Mouse (Mus musculus): ENCODE data around the gene Cacna1c.
"Not testable (repeated sequence)": the region's sequence is repeated elsewhere in the genome, so short reads cannot be mapped to it uniquely, and the experiment has no call there.

Cacna1c gene

GRCm38 (mm10) chr6:118595681-118596055 lies 600.5 kb downstream of the Cacna1c start:
- no peak for DNase-seq (ENCODE audit: low spot score in 2 of 2)

GRCm38 (mm10) chr6:118594833-118595680 lies 601.2 kb downstream of the Cacna1c start:
- DNase-seq (ENCODE audit: low spot score in 2 of 2): no peak

DNA sequence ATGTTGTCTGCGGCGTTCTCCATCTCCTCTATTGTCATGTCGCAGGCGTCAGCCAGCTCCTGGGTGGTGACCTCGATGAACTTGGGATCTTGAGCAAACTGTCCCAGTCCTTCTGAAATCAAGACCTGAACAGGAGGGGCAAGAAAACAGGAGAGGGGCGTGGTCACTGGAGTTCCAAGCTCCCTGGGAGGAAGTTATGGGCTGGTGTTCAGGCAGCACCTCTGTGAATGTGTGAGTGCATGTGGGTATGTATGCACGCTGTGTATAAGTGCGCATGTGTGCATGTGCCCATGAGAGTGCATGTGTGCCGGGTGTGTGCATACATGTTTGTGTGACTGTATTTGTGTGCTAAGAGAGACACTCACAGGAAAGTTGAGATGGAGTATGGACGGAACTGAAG lies 602.1 kb downstream of the Cacna1c start:
- DNase-seq (ENCODE audit: low spot score in 2 of 2): no peak

GRCm38 (mm10) chr6:118593377-118594061 lies 602.7 kb downstream of the Cacna1c start:
- no peak for DNase-seq (ENCODE audit: low spot score in 2 of 2)

- DNase-seq (ENCODE audit: low spot score in 2 of 2): no peak
Observed at GRCm38 (mm10) chr6:118592662-118593376, 603.4 kb downstream of the Cacna1c start.

- not testable (repeated sequence) for DNase-seq (ENCODE audit: low spot score in 2 of 2)
Observed at GRCm38 (mm10) chr6:118578741-118579140, 617.5 kb downstream of the Cacna1c start.

DNA sequence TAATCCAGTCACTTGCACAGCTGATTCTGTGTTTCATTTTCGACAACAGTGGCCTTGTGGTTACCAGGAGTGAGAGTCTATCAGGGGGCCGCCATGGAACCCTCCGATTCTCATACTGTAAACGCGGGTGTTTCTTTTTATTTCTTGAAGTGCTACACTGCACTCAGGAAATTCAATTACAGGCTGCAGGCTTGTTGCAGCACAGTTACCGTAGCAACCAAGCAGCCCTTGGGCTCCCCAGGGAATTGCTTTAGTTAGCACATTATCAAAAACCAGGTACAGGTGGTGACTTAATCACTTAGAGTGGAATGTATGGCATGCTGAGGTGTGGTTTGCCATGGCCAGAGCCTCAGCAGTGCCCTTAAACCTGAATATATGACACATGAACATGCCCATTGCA lies 621.9 kb downstream of the Cacna1c start:
- DNase-seq (ENCODE audit: low spot score in 2 of 2): no peak

DNA sequence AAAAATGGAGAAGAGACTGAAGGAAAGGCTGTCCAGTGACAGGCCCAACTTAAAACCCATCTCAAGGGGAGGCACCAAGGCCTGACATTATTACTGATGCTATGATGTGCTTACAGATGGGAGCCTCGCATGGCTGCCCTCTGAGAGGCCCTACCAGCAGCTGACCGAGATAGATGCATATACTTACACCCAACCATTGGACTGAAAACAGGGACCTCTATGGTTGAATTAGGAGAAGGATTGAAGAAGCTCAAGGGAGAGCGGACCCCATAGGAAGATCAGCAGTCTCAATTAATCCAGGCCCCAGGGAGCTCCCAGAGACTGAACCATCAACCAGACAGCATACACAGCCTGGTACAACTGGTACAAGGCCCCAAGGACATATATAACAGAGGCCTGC lies 628.4 kb downstream of the Cacna1c start:
- no peak for DNase-seq (ENCODE audit: low spot score in 2 of 2)

GRCm38 (mm10) chr6:118561745-118562609 lies 634.2 kb downstream of the Cacna1c start, which contains the start of gene Ankrd26:
Gene Ankrd26, minus strand, starts transcription at chr6:118562226.
- peak; percentile 82 to 87 for DNase-seq (ENCODE audit: low spot score in 2 of 2)

DNA sequence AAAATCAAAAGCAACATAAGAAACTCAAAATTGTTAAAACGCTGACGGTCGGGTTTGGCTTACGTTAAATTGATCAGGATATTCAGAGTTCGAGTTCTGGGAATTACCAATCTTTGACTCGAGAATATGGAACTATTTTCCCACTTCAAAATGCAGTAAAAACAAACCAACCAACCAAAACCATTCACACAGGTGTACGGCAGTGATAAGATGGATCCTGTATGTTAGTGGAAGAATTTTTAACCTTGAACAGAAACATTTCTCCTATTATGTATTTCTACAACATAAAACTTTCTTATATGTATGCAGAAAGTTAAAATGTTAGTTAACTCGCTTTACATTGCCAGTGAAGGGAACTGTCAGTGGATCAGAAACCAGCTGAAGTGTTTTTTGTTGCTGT lies 635.0 kb downstream of the Cacna1c start:
- DNase-seq (ENCODE audit: low spot score in 2 of 2): no peak

DNA sequence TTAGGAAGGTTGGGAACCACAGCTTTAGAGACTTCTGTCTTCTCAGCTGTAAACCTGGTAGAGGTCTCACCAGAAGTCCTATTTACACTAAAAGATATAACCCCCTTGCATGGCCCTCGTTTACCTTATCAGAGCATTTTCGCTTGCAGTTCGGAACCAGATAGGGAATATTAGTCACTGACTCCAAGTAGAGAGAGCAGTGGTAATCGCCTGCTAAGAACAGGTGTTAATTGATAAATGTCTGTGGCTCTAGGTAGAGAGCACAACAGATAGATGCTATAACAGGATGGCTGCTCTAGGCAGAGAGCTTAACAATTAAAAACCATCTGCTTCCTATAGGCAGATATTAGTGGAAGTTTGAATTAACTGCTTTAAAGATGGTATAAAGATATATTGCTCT lies 657.6 kb downstream of the Cacna1c start:
- no peak for DNase-seq (ENCODE audit: low spot score in 2 of 2)

All from frontal cortex, postnatal 10 days (tissue).